Mouse (Mus musculus) left cerebral cortex, postnatal 4 days (tissue): Measurements from ENCODE around the gene Kcnq2. TPM values are rescaled to one million over a fixed set of nuclear protein-coding genes. Genes with fewer than 3 reads are reported as not detected.
A peak's percentile ranks its signal among the peaks of the same experiment; 100 is the strongest.

ENCODE experiments used
- DNase-seq: peaks from one replicate; pipeline ENCODE4 v3.0.0-alpha.2; 2022
- intact Hi-C: fragments of 180-260 bp; cut with DNase I; formaldehyde crosslinking; loops from one replicate; pipeline ENCODE4 v1.15.1; 2025
- total RNA-seq, 2 experiments: library from RNA; stranded (reverse); gene quantifications; 2 replicates each; pipeline ENCODE4 v1.2.3; 2021

Kcnq2 gene
- total RNA-seq, 2 experiments from 2014 or later, result 191 to 195 TPM

GRCm38 (mm10) chr2:181148318-181148955 is 13.3 kb upstream of the Kcnq2 start:
- intact Hi-C loops, result no loop called here
- no peak for DNase-seq

- DNase-seq, result peak; percentile 72
- intact Hi-C loops, result no loop called here
These were observed 12.6 kb upstream of the Kcnq2 start for GRCm38 (mm10) chr2:181147546-181148317.

GRCm38 (mm10) chr2:181146976-181147545 is 12.0 kb upstream of the Kcnq2 start:
- intact Hi-C loops, result no loop called here
- no peak for DNase-seq

- DNase-seq, result no peak
- intact Hi-C loops, result no loop called here
These were observed 9.6 kb upstream of the Kcnq2 start for GRCm38 (mm10) chr2:181144675-181145074.

- intact Hi-C loops, result no loop called here
- no peak for DNase-seq
These were observed 8.6 kb upstream of the Kcnq2 start for GRCm38 (mm10) chr2:181143509-181144276.

GRCm38 (mm10) chr2:181142703-181143135 is 7.6 kb upstream of the Kcnq2 start:
- intact Hi-C loops, result no loop called here
- no peak for DNase-seq

GRCm38 (mm10) chr2:181139641-181140193 is 4.6 kb upstream of the Kcnq2 start:
- DNase-seq, result peak; percentile 62
- intact Hi-C loops, result no loop called here

- intact Hi-C loops, result no loop called here
- no peak for DNase-seq
These were observed 1.8 kb upstream of the Kcnq2 start for GRCm38 (mm10) chr2:181136934-181137333.

- no peak for DNase-seq
- intact Hi-C loops, result no loop called here
These were observed 332 bp upstream of the Kcnq2 start for GRCm38 (mm10) chr2:181135446-181135818.

GRCm38 (mm10) chr2:181133837-181134590 is 1.1 kb downstream of the Kcnq2 start:
- intact Hi-C loops, result no loop called here
- DNase-seq, result peak; percentile 67

- DNase-seq, result peak; percentile 48
- intact Hi-C loops, result no loop called here
These were observed 4.9 kb downstream of the Kcnq2 start for GRCm38 (mm10) chr2:181130245-181130644.

- intact Hi-C loops, result no loop called here
- DNase-seq, result peak; percentile 80
These were observed 6.1 kb downstream of the Kcnq2 start for GRCm38 (mm10) chr2:181128963-181129362.

- DNase-seq, result no peak
- intact Hi-C loops, result no loop called here
These were observed 7.3 kb downstream of the Kcnq2 start for GRCm38 (mm10) chr2:181127786-181128185.

GRCm38 (mm10) chr2:181125726-181126455 is 9.2 kb downstream of the Kcnq2 start:
- DNase-seq, result no peak
- intact Hi-C loops, result no loop called here

GRCm38 (mm10) chr2:181122642-181123041 is 12.5 kb downstream of the Kcnq2 start:
- intact Hi-C loops, result no loop called here
- no peak for DNase-seq

- intact Hi-C loops, result no loop called here
- DNase-seq, result peak; percentile 45
These were observed 14.1 kb downstream of the Kcnq2 start for GRCm38 (mm10) chr2:181120922-181121449.

GRCm38 (mm10) chr2:181119952-181120351 is 15.1 kb downstream of the Kcnq2 start:
- intact Hi-C loops, result no loop called here
- peak; percentile 31 for DNase-seq

GRCm38 (mm10) chr2:181116436-181116835 is 18.7 kb downstream of the Kcnq2 start:
- intact Hi-C loops, result no loop called here
- no peak for DNase-seq

- no peak for DNase-seq
- intact Hi-C loops, result no loop called here
These were observed 19.7 kb downstream of the Kcnq2 start for GRCm38 (mm10) chr2:181115367-181115766.
